Comparison of ENCODE assay signal across 14 mouse cellular contexts in the genomic region with DNA sequence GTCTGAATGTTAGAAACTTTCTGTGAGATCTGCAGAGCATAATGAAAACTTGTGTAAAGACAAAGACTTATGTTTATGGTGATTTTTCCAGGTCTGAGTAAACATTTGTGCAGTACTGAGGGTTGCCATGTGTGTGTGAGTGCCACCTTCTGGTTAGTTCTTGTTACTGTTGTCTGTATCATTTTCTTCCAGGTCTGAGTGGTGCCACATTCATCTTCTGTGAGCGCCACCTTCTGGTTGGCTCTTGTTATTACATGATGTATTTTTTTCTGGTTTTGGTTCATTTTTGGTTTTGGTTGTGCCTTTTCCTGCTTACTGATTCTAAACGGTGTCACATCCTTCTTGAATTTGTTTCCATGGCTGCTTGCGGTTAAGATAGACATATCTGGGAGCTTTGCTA. TPM values are rescaled to one million over a fixed set of nuclear protein-coding genes. Genes with fewer than 3 reads are reported as not detected.
DNase-seq lines count a peak whose midpoint lies in the region; ATAC-seq and TF ChIP-seq lines count a peak whose summit lies in the region.
"Had no signal": no experiment of that assay in that cellular context is flagged by ENCODE, and none has a peak within 500 bp of the region (broad histone marks: within the 10 kb centered on the region; RNA-seq: fewer than 3 reads in every experiment).

No protein-coding gene starts in this region.

- H3K4me3 ChIP-seq in kidney, postnatal 0 days (replicated peaks; ENCODE audit: low read depth, low read length), result no peak overlapping the region
- H3K4me3 ChIP-seq in thymus, adult 2 months (ENCODE audit: control insufficient read depth, insufficient read depth, low read length), result no peak overlapping the region
- no peak overlapping the region for H3K4me3 ChIP-seq in stomach, postnatal 0 days (ENCODE audit: low read depth, low read length)
- H3K4me3 ChIP-seq: limb, embryonic 15.5 days had no signal

- no peaks in the 10 kb centered on the region for H3K27me3 ChIP-seq in kidney, postnatal 0 days (ENCODE audit: insufficient read depth, low read length)
- H3K27me3 ChIP-seq in thymus, adult 2 months (ENCODE audit: control insufficient read depth, insufficient read depth, low read length), result no peaks in the 10 kb centered on the region
- H3K27me3 ChIP-seq in stomach, postnatal 0 days (ENCODE audit: control insufficient read depth, insufficient read depth, low read length), result no peaks in the 10 kb centered on the region
- H3K27me3 ChIP-seq: limb, embryonic 15.5 days had no signal

- peak; percentile 1 for DNase-seq in cerebellum, adult 9-10 months
- no peak for DNase-seq in cerebellum, adult 9-11 months
- DNase-seq in kidney, postnatal 0 days (ENCODE audit: low spot score), result peak; percentile 13
- DNase-seq in kidney, adult 18-20 months, result no peak
- DNase-seq in thymus, postnatal 4 days, result peak; percentile 10
- no peak for DNase-seq in thymus, adult 2 months
- DNase-seq in stomach, postnatal 0 days (ENCODE audit: low spot score), result no peak
- DNase-seq in spleen, adult 12 weeks (ENCODE audit: low spot score), result no peak
- DNase-seq: adrenal gland, postnatal 14 days; kidney, postnatal 25 days had no signal

- no peak overlapping the region for H3K9ac ChIP-seq in kidney, postnatal 0 days (ENCODE audit: low read depth, low read length)
- H3K9ac ChIP-seq in stomach, postnatal 0 days (ENCODE audit: low read length), result no peak overlapping the region
- H3K9ac ChIP-seq: limb, embryonic 15.5 days had no signal

- no peak for ATAC-seq in kidney, postnatal 0 days (replicated peaks; ENCODE audit: low FRiP score, low read depth)
- no peak for ATAC-seq in stomach, postnatal 0 days (ENCODE audit: low FRiP score, low TSS enrichment)

- no peak overlapping the region for H3K4me2 ChIP-seq in kidney, postnatal 0 days (ENCODE audit: low read length)
- H3K4me2 ChIP-seq in stomach, postnatal 0 days (replicated peaks; ENCODE audit: low read depth), result no peak overlapping the region
- H3K4me2 ChIP-seq: limb, embryonic 15.5 days; midbrain, embryonic 11.5 days had no signal

- H3K9me3 ChIP-seq in kidney, postnatal 0 days (replicated peaks; ENCODE audit: low read length), result peaks cover 4% of the 10 kb centered on the region
- no peaks in the 10 kb centered on the region for H3K9me3 ChIP-seq in stomach, postnatal 0 days (ENCODE audit: control insufficient read depth, low read length)
- H3K9me3 ChIP-seq: limb, embryonic 15.5 days had no signal

- WGBS in kidney, postnatal 0 days, result 76% methylated on average over 3 of the region's 3 CpGs
- 64% methylated on average over 3 of the region's 3 CpGs for WGBS in thymus, adult 2 months
- WGBS in stomach, postnatal 0 days, result 61% methylated on average over 3 of the region's 3 CpGs

- TF ChIP-seq POLR2A in thymus, adult 2 months (IDR thresholded peaks at IDR 0.05; ENCODE audit: control insufficient read depth, extremely low read depth, insufficient read depth, low read length, poor library complexity), result no peak

- TF ChIP-seq CTCF in kidney, postnatal 0 days (IDR thresholded peaks at IDR 0.05; ENCODE audit: low read depth), result peak; percentile 46; the same call in 1 of the 2 replicates
- TF ChIP-seq CTCF in thymus, adult 2 months (IDR thresholded peaks at IDR 0.05; ENCODE audit: borderline replicate concordance, control insufficient read depth, extremely low read depth, insufficient read depth, low read length, poor library complexity), result no peak
- TF ChIP-seq CTCF in stomach, postnatal 0 days (IDR thresholded peaks at IDR 0.05; ENCODE audit: low read depth), result peak; percentile 62

- no peaks in the 10 kb centered on the region for H3K4me1 ChIP-seq in kidney, postnatal 0 days (replicated peaks; ENCODE audit: insufficient read depth, low read length)
- H3K4me1 ChIP-seq in thymus, adult 2 months (replicated peaks; ENCODE audit: control insufficient read depth, insufficient read depth, low read length), result no peaks in the 10 kb centered on the region
- no peaks in the 10 kb centered on the region for H3K4me1 ChIP-seq in stomach, postnatal 0 days (replicated peaks; ENCODE audit: control insufficient read depth, insufficient read depth)
- H3K4me1 ChIP-seq: limb, embryonic 15.5 days had no signal

- H3K36me3 ChIP-seq in kidney, postnatal 0 days (ENCODE audit: insufficient read depth, low read length), result no peaks in the 10 kb centered on the region
- no peaks in the 10 kb centered on the region for H3K36me3 ChIP-seq in thymus, adult 2 months (ENCODE audit: control insufficient read depth, insufficient read depth, low read length)
- no peaks in the 10 kb centered on the region for H3K36me3 ChIP-seq in stomach, postnatal 0 days (ENCODE audit: control insufficient read depth, insufficient read depth, low read length)
- H3K36me3 ChIP-seq: limb, embryonic 15.5 days had no signal

- TF ChIP-seq EP300 in stomach, postnatal 0 days (optimal IDR thresholded peaks at IDR 0.05), result no peak

- H3K27ac ChIP-seq in kidney, postnatal 0 days, result no peak overlapping the region
- H3K27ac ChIP-seq in thymus, adult 2 months (ENCODE audit: control insufficient read depth, insufficient read depth, low read length), result no peak overlapping the region
- H3K27ac ChIP-seq in stomach, postnatal 0 days (replicated peaks), result no peak overlapping the region
- H3K27ac ChIP-seq: limb, embryonic 15.5 days had no signal

RNA-seq across cellular contexts. Expression of a gene that starts 45.0 kb away (rescaled TPM):
- polyA plus RNA-seq in kidney, postnatal 0 days (2015; fragmentation: Nextera tagmentation; extraction: Ambion mirVana), result not detected in 2 replicates
- 0.13 TPM in 1 of 2 replicates, not detected in the other for polyA plus RNA-seq in thymus, adult 2 months (2012; rRNA removed)
- 0.11 TPM in 1 of 2 replicates, not detected in the other for polyA plus RNA-seq in stomach, postnatal 0 days (2015; fragmentation: Nextera tagmentation; extraction: Ambion mirVana)
- polyA plus RNA-seq: C2C12; heart, embryonic 16.5 days; limb, embryonic 15.5 days; midbrain, embryonic 11.5 days had no signal

Comparison
In these comparisons a context has a peak if more than half of its experiments do, and no peak if none do; other contexts are left out.
1. DNase-seq: peak in cerebellum, adult 9-10 months (single experiment), kidney, postnatal 0 days (single experiment) and thymus, postnatal 4 days (single experiment); none in cerebellum, adult 9-11 months (single experiment), kidney, adult 18-20 months (single experiment), thymus, adult 2 months (single experiment), stomach, postnatal 0 days (single experiment) and spleen, adult 12 weeks (single experiment).